Mouse (Mus musculus): Measurements from ENCODE around the gene Pcdh11x. TPM values are rescaled to one million over a fixed set of nuclear protein-coding genes. Genes with fewer than 3 reads are reported as not detected.

The Pcdh11x gene
- 0.16 and 0.36 TPM in 2 replicates for polyA plus RNA-seq (2015; fragmentation: Nextera tagmentation; extraction: Ambion mirVana)

DNA sequence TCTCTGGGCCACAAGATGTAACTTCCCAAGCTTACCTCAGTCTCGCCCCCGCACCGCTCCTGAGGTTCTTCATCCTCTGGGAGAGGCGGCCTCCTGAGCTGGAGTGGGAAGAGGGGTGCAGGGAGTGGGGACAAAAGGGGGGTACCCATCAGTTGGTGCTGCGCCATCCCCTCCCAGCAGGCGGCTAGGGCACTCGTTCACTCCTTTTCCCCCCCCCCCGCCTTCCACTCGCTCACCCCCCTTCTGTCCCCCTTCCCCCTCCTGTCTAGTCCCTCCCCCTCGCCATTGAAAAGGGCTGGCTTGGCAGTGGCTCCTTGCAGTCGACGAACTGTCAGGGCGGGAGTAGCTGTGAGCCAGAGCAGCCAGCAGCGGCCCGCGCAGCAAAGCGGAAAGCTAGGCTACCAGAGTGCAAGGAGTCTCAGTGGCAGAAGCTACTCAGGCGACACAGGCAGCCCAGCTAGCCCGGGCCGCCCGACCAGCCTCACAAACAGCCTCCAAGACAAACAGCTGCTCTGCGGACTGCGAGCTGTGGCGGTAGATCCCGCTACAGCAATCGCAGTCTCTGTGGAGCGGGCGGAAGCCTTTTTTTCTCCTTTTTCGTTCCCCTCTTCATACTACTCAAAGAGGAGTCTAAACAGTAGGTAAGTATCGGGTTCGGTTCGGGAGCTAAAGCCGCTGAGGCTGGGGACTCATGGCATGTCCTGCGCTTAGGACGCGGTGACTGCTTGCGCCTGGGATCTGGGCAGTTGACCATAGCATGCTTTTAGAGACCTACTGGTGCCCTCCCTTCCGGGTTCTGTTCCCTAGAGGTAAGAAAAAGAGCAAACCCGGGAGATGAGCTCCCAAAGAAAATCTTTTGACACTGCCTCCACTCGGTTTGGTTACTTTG, at the start of gene Pcdh11x:
Gene Pcdh11x (plus strand): TSS at position 249 of the 889 bp plus-strand sequence.

DNA sequence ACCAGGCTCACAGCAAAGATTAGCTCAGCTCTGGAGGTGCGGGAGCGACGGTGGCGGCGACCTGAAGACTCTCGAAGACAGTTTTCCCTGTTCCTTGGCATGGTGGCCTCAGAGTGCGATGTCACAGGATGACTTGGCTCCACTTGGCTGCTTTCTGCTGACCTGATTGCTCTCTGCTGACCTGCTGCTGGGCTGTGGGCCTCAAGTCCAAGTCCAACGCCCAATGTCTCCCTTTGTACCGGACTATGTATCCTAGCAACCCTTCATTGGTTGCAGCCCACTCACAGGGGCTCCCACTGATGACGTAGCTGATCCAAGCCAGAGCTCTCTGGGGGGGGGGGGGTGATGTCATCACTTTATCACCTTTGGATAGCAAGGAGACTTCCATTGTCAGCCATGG, 22.9 kb downstream of the Pcdh11x start, which contains the start of gene H2afb3:
Gene H2afb3 (minus strand): TSS at position 101 of the 400 bp plus-strand sequence.

Other genes with a start within 250 kb of the Pcdh11x start
- gene H2afb3, start 22.8 kb downstream of the Pcdh11x start, polyA plus RNA-seq (2015; fragmentation: Nextera tagmentation; extraction: Ambion mirVana) = not detected in 2 replicates